Mouse (Mus musculus) gastrocnemius, postnatal 25 days (tissue): ENCODE results near the gene Aym1. TPM values are rescaled to one million over a fixed set of nuclear protein-coding genes. Genes with fewer than 3 reads are reported as not detected.
"Not testable (repeated sequence)": the region's sequence is repeated elsewhere in the genome, so short reads cannot be mapped to it uniquely, and the experiment has no call there.

Source experiments
- DNase-seq: peaks from one replicate; pipeline ENCODE4 v3.0.0; 2022
- long read RNA-seq, 2 experiments: library from polyadenylated mRNA; stranded (forward); transcript quantifications; one replicate each; pipeline ENCODE4 v2.0.0; 2021
- total RNA-seq, 2 experiments: library from RNA; stranded (reverse); gene quantifications; 1 replicate in 1 of 2; 2 replicates in 1 of 2; pipeline ENCODE4 v1.2.3; 2021

Aym1 gene
- not detected for total RNA-seq
- long read RNA-seq, experiment 1: 0 reads
- long read RNA-seq, experiment 2: 0 reads

DNA sequence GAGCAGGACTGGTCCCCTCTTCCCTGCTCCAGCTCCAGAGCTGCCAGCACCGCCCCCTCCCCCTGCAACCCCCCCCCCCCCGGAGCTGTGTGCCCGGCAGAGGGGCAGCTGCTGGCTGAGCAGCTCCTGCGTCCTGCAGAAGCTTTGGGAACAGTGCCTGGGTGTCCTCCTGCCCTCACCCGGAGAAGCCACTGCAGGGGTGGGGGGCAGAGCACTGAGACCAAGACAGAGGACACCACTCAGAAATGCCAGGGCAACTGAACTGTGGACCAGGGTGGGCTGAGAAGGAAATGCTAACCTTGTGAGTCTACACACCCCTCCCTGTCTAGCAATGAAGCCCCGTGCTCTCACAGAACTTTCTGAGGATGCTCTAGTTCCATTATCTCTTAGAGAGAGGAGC, at the start of gene Aym1:
Aym1 (plus strand) TSS at position 109 of the 400 bp plus-strand sequence.
- no peak for DNase-seq

GRCm38 (mm10) chr5:113309491-113310376, 47.4 kb upstream of the Aym1 start:
- DNase-seq: no peak

- DNase-seq: peak; percentile 69
Observed at GRCm38 (mm10) chr5:113310377-113311003, 46.6 kb upstream of the Aym1 start, which contains the start of gene Sgsm1. TSS of gene Sgsm1 (minus strand) at chr5:113310786.

GRCm38 (mm10) chr5:113313998-113314397, 43.1 kb upstream of the Aym1 start:
- peak; percentile 47 for DNase-seq

- DNase-seq: peak; percentile 61
Observed at GRCm38 (mm10) chr5:113323784-113324638, 33.1 kb upstream of the Aym1 start.

- no peak for DNase-seq
Observed at GRCm38 (mm10) chr5:113329463-113329862, 27.6 kb upstream of the Aym1 start.

DNA sequence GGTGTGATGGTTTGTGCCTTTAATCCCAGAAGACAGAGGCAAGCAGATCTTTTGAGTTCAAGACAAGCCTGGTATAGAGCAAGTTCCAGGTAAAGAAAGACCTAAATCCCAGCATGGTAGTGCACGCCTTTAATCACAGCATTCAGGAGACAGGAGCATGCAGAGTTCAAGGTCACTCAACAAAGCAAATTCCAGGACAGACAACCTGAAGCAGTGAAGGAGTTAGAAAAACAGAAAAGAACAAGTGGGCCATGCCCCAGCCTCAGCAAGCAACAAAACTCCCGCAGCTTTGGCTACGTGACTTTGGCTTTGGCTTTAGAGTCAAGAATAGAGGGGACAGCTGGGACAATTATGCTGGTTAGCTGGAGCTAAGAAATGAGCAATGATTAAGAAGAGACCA, 26.9 kb upstream of the Aym1 start:
- DNase-seq: no peak

DNA sequence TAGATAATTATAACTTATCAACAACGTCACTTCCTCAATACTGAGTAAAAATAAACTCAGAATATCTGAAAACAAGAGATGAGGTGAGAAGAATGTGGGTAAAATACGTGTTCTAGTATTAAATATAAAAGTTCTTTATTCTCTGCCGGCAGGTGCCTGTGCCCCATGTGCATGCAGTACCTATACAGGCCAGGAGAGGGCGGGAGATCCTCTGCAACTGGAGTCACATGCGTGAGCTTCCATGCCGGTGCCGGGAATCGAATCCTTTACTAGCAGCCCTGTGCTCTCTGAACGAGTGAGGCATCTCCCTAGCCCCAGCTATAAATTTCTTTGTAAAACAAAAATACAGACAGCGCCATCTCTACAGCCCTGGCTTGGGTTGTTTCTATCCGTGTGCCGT, 24.9 kb upstream of the Aym1 start:
- DNase-seq: no peak

DNA sequence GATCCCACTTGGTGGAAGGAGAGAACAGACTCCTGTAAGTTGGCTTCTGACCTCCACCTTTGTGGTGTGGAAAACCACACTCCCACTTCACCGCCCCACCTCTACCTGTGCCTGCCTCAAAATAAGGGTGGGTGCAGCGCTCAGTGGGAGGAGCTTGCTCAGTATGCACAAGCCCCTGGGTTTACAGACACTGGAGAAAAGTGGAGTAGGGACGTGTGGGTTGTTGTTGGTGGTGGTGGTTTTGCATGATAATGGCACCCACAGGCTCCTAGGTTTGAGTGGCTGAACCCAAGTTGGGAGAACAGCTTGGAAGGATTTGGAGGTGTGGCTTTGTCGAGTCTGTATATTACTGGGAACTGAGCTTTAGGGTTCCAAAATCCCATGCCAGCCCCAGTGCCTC, 24.2 kb upstream of the Aym1 start:
- DNase-seq: no peak

DNA sequence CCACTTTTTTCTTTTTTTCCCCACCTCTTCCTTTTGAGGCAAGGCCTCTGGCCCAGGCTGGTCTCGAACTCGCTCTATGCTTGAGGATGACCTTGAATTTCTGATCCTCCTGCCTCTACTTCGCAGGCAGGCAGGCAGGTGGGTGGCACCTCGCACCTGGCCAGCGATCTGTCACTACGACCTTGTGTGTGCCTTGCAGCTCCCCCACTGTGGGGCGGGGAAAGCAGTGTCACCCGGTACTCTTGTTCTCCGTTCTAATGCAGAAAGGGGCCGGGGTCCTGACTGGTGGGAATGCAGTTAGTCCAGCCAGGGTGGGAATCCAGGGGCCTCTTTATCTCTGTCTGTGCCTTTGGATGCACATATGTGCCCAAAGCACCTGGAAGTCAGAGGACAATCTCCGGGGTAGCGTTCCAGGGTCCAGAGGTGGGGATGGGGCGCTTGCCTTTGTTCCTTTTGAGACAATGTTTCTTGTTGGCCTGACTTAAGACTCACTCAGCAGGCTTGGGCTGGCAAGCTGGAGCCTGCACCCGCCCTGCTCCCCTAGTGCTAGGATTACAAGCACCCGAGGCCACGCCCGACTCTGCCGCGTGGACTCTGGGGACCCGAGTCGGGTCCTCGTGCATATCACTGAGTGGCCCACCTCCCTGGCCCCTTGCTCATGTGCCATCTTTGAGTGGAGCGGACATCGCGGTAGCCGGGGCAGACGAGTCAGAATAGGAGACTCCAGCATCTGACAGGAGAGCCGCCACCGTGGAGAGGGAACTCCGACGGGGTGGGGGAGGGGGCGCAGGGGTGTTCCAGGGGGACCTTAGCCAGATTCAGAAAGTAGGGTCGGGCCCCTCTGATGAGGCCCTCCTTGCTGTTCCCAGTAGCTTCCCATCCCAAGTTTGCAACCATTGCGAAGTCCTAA, 22.2 kb upstream of the Aym1 start:
- no peak for DNase-seq

DNA sequence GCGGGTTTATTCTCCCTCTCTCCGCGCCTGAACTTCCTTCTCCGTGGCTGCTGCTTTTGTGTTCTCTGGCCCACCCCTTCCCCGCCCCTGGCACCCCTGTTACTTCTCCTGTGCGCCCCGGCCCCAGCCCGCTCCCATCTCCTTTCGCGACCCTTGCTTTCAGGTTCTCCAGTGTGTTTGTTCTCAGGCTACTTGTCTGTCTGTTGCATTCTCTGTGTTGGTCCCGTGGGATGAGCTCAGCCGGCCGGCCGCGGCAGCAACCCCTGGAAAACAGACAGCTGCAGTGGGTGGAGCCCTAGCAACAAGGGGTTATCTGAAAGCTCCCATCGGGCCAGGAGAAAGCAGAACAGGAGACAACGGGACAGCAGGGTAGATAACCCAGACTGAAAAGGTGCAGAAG, 21.4 kb upstream of the Aym1 start:
- DNase-seq: no peak

DNA sequence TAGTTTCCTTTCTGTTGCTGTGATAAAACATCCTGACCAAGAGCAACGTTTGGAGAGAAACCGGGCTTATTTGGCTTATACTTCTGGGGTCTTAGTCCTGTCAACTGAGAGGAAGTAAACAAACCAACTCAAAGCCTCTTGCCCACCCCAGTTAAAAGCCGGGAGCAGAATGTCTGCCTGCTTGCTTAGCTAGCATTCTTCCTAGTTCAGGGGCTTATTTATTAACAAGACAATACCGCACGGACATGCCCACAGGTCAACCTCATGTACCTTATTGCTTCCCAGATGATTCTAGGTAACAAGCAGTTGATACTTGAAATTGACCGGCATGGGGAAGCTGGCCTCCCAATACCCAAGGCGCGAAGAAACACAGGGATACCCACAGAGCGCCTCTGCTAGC, 20.8 kb upstream of the Aym1 start:
- DNase-seq: no peak

DNA sequence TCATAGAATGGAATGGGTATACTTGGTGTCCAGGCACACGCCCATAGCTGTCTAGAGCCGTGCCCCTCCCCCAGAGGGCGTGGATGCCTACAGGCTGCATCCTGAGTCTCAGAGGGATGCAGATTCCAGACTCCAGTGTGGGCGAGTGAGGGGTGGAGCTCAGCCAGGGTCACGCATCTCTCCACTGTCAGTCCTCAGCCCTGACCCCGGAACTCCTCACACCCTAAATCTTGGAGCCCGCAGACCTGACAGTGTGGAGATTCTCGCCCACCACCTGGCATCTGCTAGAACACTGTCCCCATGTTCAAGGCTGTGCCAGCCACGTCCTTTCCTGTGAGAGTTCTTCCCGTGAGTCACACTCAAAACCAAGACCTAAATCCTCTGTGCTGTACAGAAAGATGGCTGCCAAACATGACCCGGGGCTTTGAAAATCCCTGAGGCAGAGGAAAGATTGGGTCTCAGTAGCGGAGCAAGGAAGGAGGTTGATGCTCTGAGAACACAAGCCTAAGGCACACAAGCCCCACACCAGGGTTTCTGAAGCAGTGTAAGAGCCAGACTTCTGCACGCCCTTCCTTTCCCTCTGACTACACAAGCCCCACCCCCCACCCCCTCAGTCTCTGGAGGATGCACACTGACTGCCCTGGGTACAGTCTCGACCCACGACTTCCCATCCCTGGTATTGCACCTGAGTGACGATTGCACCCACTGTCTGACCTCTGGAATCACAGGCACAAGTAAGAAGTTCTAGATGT, 12.3 kb upstream of the Aym1 start:
- no peak for DNase-seq

- no peak for DNase-seq
Observed at GRCm38 (mm10) chr5:113345781-113346180, 11.3 kb upstream of the Aym1 start.

- DNase-seq: not testable (repeated sequence)
Observed at GRCm38 (mm10) chr5:113346651-113347050, 10.4 kb upstream of the Aym1 start.

DNA sequence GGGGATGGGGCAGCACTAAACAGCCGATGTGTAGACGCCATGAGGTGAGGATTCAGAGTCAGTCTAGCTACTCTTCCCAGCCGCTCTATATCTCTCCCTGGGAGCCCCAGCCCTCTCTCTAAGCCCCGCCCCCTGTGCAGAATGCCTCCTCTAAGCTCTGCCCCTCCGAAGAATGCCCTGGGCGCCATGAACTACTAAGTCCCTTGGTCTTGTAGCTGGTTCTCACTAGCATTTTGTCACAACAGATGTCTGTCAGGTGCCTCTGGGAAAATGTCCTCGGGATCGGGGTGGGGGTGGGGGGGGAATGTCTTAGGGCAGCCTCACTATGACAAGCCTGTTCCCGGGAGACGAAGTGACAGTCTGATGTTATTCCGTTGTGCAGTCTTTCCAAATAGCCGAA, 9.5 kb upstream of the Aym1 start:
- no peak for DNase-seq

DNA sequence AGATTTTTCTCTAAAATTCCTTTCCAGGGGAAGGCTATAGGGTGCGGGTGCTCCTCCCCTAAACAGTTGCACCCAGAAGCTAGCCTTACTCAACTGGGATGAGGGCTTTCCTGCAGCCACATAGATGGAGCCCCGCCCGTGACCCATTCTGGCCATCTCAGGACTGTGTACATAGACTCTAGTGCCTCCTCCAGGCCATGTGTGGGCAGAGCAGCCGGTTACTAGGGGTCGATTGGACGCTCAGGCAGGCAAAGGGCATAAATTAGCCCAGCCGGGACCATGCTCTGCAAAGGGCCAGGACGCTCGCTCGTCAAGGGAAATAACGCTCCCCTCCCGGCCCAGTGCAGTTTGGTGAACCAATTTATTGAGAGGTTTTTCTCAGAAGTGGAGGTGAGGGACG, 8.5 kb upstream of the Aym1 start:
- DNase-seq: no peak

DNA sequence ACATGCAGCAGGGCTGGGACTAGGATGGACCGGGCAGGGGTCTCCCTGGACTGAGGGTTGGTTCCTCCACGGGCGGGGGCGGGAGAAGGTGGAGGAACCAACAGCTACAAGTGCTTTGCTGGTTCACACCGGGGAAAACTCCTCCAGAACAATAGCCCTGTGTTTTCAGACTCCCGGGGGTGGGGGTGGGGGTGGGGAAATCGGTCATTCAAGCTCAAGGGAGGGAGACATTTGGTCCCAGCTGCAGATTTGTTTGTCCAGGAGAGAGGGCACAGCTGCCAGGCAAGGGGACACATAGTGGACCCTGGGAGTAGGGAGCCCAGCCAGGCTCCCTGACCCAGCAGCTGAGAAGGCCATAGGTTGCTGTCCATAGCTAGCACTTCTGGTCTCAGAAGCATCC, 7.9 kb upstream of the Aym1 start:
- DNase-seq: no peak

- DNase-seq: no peak
Observed at GRCm38 (mm10) chr5:113349810-113350209, 7.3 kb upstream of the Aym1 start.

GRCm38 (mm10) chr5:113351768-113352167, 5.3 kb upstream of the Aym1 start:
- DNase-seq: no peak

- no peak for DNase-seq
Observed at GRCm38 (mm10) chr5:113352636-113353035, 4.5 kb upstream of the Aym1 start.
